Mouse (Mus musculus): ENCODE data around the gene Vmn2r-ps130.
"Not testable (repeated sequence)": the region's sequence is repeated elsewhere in the genome, so short reads cannot be mapped to it uniquely, and the experiment has no call there.

Gene Vmn2r-ps130

GRCm38 (mm10) chr17:23060866-23061265 is at the start of gene Vmn2r-ps130:
Gene Vmn2r-ps130 (plus strand): TSS chr17:23061166.
- DNase-seq = not testable (repeated sequence)

Data from lung, postnatal 4 days (tissue).